Mouse (Mus musculus) WW6 (cell line): ENCODE measurements around the gene Lhcgr.
"Not testable (repeated sequence)": the region's sequence is repeated elsewhere in the genome, so short reads cannot be mapped to it uniquely, and the experiment has no call there.

Experiments used
- DNase-seq: peaks from one replicate; pipeline ENCODE4 v3.0.0-alpha.2; 2013; ENCODE audit warnings: low read depth, low spot score

The Lhcgr gene

GRCm38 (mm10) chr17:88791440-88792152, at the start of gene Lhcgr:
TSS of gene Lhcgr (minus strand) at chr17:88791990.
- no peak for DNase-seq

GRCm38 (mm10) chr17:88817601-88818000, 25.8 kb upstream of the Lhcgr start:
- DNase-seq = no peak

GRCm38 (mm10) chr17:88812943-88813342, 21.2 kb upstream of the Lhcgr start:
- not testable (repeated sequence) for DNase-seq

- no peak for DNase-seq
Observed at GRCm38 (mm10) chr17:88810807-88811206, 19.0 kb upstream of the Lhcgr start.

GRCm38 (mm10) chr17:88806421-88806820, 14.6 kb upstream of the Lhcgr start:
- no peak for DNase-seq

- no peak for DNase-seq
Observed at GRCm38 (mm10) chr17:88803441-88803840, 11.7 kb upstream of the Lhcgr start.

- DNase-seq = no peak
Observed at GRCm38 (mm10) chr17:88790680-88791079, 1.1 kb downstream of the Lhcgr start.

GRCm38 (mm10) chr17:88788392-88788791, 3.4 kb downstream of the Lhcgr start:
- DNase-seq = no peak

GRCm38 (mm10) chr17:88786881-88787280, 4.9 kb downstream of the Lhcgr start:
- no peak for DNase-seq

- no peak for DNase-seq
Observed at GRCm38 (mm10) chr17:88786385-88786784, 5.4 kb downstream of the Lhcgr start.

- DNase-seq = no peak
Observed at GRCm38 (mm10) chr17:88779148-88779547, 12.6 kb downstream of the Lhcgr start.

- DNase-seq = no peak
Observed at GRCm38 (mm10) chr17:88774103-88774526, 17.7 kb downstream of the Lhcgr start.

- DNase-seq = no peak
Observed at GRCm38 (mm10) chr17:88770081-88770480, 21.7 kb downstream of the Lhcgr start.

- DNase-seq = no peak
Observed at GRCm38 (mm10) chr17:88769283-88769859, 22.4 kb downstream of the Lhcgr start.

GRCm38 (mm10) chr17:88766857-88767256, 24.9 kb downstream of the Lhcgr start:
- no peak for DNase-seq

- no peak for DNase-seq
Observed at GRCm38 (mm10) chr17:88764136-88764485, 27.7 kb downstream of the Lhcgr start.

GRCm38 (mm10) chr17:88763396-88764135, 28.2 kb downstream of the Lhcgr start:
- no peak for DNase-seq

GRCm38 (mm10) chr17:88758003-88758437, 33.8 kb downstream of the Lhcgr start:
- DNase-seq = no peak

GRCm38 (mm10) chr17:88755776-88756175, 36.0 kb downstream of the Lhcgr start:
- no peak for DNase-seq

- DNase-seq = no peak
Observed at GRCm38 (mm10) chr17:88753472-88753857, 38.3 kb downstream of the Lhcgr start.

GRCm38 (mm10) chr17:88752827-88753471, 38.8 kb downstream of the Lhcgr start:
- DNase-seq = no peak

GRCm38 (mm10) chr17:88749646-88750045, 42.1 kb downstream of the Lhcgr start:
- no peak for DNase-seq
